ENCODE assay signal across 9 mouse cellular contexts in genomic region chr2:59541121-59541887, GRCm38 (mm10). TPM values are rescaled to one million over a fixed set of nuclear protein-coding genes. Genes with fewer than 3 reads are reported as not detected.
DNase-seq lines count a peak whose midpoint lies in the region; ATAC-seq lines count a peak whose summit lies in the region.
"Had no signal": no experiment of that assay in that cellular context is flagged by ENCODE, and none has a peak within 500 bp of the region (broad histone marks: within the 10 kb centered on the region; RNA-seq: fewer than 3 reads in every experiment).

No protein-coding gene starts in this region.

- H3K4me2 ChIP-seq in forebrain, embryonic 13.5 days, result no peak overlapping the region

- no peaks in the 10 kb centered on the region for H3K36me3 ChIP-seq in forebrain, embryonic 13.5 days (ENCODE audit: poor library complexity, severe bottlenecking)

- 0 out of 2 replicates have a peak overlapping the region, but pooled peaks have one; percentile 12 for H3K9ac ChIP-seq in forebrain, embryonic 13.5 days

- H3K27me3 ChIP-seq in forebrain, embryonic 13.5 days, result no peaks in the 10 kb centered on the region

- peaks cover 27% of the 10 kb centered on the region for H3K4me1 ChIP-seq in forebrain, embryonic 13.5 days

- H3K9me3 ChIP-seq in forebrain, embryonic 13.5 days (replicated peaks), result no peaks in the 10 kb centered on the region
- H3K9me3 ChIP-seq: megakaryocyte, embryonic 14.5 days had no signal

- peak; percentile 91 for DNase-seq in MN1 (ENCODE audit: low spot score)
- peak; percentile 61 for DNase-seq in c-Kit-positive CD71-positive TER-119-negative erythroid progenitor cells, embryonic 14.5 days (ENCODE audit: low read depth)
- DNase-seq in heart, postnatal 4 days, result peak; percentile 89
- DNase-seq in layer of hippocampus, adult 9-11 months, result peak; percentile 71
- DNase-seq in lung, postnatal 25 days (ENCODE audit: low spot score), result peak; percentile 85
- DNase-seq in right cerebral cortex, adult 18-20 months, result peak; percentile 82
- peak; percentile 68 to 75 for DNase-seq in urinary bladder, postnatal 36 days (ENCODE audit: low spot score in 2 of 2)

- 18% methylated on average over 11 of the region's 11 CpGs for WGBS in forebrain, embryonic 13.5 days

- H3K4me3 ChIP-seq in forebrain, embryonic 13.5 days, result no peak overlapping the region
- H3K4me3 ChIP-seq: megakaryocyte, embryonic 14.5 days had no signal

- ATAC-seq in forebrain, embryonic 13.5 days, result peak; percentile 76

- H3K27ac ChIP-seq in forebrain, embryonic 13.5 days, result no peak overlapping the region

RNA-seq across cellular contexts. Expression of gene Dapl1, which starts 56.9 kb away (rescaled TPM):
- 0.45 TPM in 1 of 2 replicates, not detected in the other for polyA plus RNA-seq in forebrain, embryonic 13.5 days (2015; fragmentation: Nextera tagmentation; extraction: Ambion mirVana)
- not detected for total RNA-seq in heart, postnatal 4 days (2021)
